Mouse (Mus musculus): ENCODE data around the gene Bmp3.
A peak's percentile ranks its signal among the peaks of the same experiment; 100 is the strongest.

The Bmp3 gene

DNA sequence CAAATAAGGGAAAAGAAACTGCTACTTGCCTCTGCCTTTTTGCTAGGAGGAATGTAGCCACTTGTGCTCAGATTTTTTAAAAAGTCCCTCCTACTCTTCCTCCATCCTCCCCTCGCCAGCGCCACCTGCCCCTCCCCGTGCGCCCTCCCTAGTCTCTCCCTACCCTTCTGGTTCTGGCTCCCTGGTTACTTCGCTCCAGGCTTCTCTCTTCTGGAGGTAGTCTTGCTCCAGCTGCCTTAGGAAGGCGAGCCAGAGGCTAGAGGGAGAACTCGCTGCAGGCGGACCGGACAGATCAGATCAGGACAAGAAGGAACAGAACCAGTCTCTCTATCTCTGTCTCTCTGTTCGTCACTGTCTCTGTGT is at the start of gene Bmp3:
Gene Bmp3 (plus strand): TSS at position 152 of the 363 bp plus-strand sequence.
- DNase-seq (ENCODE audit: low spot score in 2 of 2): peak; percentile 26 to 36

DNA sequence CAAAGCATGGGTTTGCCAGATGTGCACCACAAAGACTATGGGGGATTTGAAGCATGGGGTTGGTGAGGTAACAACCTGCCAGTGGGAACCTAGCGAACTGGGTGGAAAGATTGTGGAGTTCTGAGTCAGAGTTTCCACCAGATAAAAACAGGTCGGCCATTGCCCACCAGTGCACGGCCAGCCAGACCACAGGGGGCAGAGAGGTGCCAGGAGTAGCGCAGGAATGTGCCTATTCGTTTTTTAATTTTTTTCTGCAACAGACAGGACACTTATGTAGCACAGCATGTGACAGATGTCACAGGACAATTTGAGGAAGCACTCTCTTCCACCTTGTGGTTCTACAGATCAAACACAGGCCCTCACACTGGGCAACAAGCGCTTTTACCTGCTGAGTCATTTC is 49.5 kb upstream of the Bmp3 start:
- DNase-seq (ENCODE audit: low spot score in 2 of 2): no peak

DNA sequence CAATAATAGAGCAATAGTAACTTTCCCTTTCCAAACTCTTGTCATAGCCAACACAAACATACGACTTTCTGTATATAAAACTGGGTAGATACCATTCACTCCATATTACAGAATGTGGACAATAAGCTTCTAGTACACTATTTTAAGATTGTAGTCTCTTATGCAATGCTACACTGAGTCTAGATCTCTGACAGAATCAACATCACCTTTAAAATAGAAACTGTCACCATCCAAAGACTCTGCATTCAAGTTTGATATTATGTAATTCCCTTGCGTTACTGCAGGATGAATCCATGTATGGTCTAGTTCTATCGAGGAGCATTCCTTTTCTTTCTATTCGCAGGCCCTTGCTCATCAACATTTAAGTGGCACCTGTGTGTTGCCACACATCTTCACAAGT is 47.7 kb upstream of the Bmp3 start:
- no peak for DNase-seq (ENCODE audit: low spot score in 2 of 2)

DNA sequence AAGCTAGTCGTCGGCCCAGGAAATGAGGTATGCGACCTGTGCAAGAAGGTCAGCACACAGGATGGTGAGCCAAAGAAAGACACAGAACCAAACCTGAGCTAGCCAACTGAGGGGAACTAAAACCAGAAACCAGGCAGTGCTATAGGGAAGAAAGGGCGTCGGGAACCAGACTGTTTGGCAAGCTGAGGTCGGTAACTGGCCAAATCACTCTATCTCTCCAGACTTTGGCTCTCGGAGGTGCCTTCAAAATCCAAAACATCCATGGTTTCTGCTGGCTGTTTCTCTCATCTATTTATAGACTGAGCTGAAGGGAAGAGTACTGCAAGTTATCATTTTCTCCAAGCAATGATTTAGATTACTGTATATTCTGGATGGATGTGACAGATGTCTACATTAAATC is 47.2 kb upstream of the Bmp3 start:
- no peak for DNase-seq (ENCODE audit: low spot score in 2 of 2)

DNA sequence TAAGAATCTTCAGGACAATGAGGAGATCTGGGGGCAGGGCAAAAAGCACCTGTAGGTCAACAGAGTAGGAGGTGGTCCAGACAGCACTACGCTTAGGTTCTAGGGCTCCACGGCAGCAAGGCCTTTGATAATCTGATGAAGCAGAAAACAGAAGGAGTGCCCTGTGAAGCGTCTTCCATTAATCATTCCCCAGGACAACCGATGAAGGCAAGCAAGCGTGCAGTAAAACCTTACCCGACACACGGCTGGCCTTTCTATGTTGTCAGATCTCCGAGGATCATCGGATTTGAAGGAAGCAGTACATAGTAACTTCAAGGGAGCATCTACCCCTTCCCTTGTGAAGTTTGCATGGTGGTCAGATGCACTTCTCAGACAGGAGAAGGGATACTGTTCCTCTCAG is 46.3 kb upstream of the Bmp3 start:
- no peak for DNase-seq (ENCODE audit: low spot score in 2 of 2)

DNA sequence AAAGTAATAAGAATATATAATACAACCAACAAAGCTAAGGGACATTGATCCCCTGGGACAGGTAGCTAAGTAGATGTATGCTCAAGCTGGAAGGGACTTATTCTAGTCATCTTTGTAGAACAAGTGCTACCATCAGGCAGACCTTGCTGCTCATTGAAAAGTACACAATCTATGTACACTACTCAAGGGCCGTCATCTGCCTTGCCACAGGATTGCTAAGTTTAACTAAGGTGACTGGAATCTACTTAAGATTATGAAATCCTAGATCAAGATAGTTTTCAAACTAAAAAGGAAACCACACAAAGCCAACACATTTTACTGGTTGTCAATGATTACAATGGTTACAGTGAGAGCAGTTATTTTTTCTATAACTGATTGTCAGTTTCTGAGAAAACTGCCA is 41.8 kb upstream of the Bmp3 start:
- DNase-seq (ENCODE audit: low spot score in 2 of 2): no peak

DNA sequence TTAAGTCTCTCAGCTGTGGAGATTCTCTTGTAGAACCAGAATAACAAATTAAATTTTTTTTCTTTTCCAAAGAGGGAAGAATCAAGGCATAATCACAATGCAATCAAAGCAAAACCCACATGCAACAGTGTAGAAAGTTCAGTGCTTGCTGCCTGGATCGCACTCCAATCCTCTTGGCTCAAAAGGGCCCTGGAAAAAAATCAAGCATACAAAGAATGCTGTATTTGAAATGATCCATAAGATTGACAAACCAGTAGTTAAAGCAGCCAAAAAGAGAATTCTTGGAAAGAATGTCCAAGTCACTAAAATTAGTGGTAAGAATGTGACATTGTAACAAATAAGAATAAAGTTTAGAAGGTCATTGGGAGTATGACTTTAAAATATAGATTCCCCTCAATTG is 38.9 kb upstream of the Bmp3 start:
- DNase-seq (ENCODE audit: low spot score in 2 of 2): no peak

DNA sequence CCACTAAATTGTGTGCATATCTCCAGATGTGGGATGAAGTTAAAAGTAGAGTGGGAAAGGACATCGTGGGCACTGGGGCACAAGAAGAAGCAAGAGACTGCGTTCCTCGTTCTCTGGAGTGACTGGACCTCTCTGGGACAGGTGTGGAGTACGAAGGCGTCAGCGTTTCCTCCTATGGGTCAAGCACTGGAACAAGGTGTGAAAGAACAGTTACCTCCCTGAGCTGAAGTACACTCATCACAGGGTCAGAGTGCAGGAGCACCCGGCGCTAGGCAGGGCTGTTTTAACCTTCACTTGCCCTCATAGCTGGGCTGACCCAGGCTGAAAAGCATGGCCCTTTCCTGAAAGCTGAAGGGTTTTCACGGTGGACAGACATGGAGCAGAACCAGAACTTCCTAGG is 20.5 kb upstream of the Bmp3 start:
- no peak for DNase-seq (ENCODE audit: low spot score in 2 of 2)

DNA sequence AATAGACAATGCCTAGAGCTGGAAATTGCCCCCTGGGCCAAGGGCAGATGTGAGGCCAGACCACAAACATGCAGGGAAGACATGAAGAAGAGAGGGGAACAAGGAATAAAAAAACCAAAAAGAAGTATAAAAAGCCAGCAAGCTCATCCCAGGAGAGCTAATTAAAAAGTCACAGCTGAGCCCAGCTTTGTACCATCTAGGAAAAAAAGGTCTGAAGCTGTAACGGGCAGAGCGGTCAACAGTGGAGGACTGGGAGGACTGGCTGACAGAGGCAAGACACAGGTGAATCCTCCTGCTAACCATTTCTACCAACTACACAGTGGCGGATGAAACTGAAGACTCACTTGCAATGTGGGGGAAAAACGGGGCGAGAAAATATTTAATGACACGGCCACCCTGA is 19.9 kb upstream of the Bmp3 start:
- DNase-seq (ENCODE audit: low spot score in 2 of 2): no peak

DNA sequence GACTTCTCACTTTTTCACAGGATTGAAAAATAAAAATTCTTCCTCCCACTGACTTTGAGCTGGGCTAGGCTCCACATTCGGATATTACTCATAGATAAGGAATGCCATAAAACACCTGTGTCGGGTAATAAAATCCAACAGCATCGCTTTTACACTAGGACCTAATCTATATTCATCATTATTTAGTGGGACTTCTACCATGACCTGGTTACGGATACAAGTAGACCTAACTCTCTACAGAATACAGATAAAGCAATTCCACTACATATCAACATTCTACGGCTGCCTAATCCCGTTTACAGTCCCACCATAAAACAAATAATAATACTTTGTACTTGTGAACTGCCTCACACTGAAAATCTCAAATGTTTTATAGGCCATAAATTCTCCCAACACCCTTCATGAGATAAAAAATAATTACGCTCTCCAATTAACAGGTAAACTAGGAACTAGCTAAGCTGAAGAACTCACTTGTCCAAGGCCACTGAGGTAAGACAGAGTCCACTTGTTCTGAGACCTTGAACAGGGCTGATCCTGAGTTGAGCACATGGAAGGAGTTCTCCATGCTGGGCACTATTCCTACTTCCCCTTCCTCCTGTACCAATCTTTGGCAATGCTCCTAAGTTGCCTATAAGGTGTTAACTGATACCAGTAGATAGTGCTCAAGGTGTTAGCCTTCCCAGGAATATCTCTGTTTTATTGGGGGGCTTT is 11.5 kb upstream of the Bmp3 start:
- no peak for DNase-seq (ENCODE audit: low spot score in 2 of 2)

DNA sequence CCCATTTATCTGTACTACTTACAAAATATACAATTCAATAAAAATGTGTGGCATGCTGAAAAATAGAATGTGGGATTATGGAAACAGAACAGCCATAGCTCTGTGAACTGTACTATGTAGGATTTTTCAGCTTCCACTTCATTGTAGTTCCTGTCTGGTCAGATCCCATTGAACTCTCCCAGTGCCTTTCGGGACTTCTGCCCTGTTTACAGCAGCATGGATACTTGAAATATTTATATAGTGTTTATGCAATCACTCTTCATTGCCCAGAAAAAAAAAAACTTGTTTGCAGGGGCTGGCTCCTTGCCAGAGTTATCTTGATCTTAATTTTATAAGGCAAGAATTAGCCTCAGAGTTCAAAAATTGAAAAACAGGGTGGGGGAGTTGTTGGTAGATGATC is 9.6 kb upstream of the Bmp3 start:
- DNase-seq (ENCODE audit: low spot score in 2 of 2): no peak

DNA sequence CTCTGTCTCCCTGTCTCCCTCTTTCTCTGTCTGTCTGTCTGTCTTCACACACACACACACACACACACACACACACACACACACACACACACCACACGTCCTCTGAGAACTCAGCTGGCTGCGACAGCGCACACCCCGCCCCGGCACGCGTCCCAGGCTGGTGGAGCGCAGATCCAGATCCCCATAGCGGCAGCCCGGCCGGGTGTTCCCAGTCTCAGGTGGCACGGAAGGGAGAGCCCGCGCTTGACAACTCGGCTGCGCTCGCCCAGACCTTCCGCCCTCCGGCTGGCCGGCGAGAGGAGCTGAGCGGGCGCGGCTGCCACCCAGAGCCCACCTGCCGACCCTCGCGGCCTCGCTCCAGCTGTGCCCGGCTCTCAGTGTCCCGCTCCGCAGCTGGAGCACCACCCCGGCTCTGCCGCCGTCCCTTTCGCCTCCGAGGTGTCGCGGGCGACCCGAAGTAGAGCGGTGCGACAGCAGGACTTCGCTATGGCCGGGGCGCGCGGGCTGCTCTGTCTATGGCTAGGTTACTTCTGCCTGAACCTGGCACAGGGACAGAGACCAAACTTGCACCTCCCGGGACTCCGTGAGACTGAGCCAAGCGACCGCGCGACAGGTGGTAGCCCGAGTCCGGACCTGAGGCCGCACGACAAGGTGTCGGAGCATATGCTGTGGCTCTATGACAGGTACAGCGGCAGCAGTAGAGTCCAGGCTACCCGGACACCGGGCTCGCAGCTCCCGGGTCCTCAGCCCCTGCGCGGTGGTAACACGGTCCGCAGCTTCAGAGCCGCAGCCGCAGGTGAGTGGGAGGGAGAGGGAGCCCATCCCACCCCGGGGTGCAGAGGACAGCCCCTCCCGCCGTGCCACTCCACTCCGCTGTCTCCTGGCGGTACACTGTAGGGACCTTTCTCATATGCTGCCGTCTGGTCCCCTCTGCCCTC is 681 bp downstream of the Bmp3 start:
- DNase-seq (ENCODE audit: low spot score in 2 of 2): no peak

DNA sequence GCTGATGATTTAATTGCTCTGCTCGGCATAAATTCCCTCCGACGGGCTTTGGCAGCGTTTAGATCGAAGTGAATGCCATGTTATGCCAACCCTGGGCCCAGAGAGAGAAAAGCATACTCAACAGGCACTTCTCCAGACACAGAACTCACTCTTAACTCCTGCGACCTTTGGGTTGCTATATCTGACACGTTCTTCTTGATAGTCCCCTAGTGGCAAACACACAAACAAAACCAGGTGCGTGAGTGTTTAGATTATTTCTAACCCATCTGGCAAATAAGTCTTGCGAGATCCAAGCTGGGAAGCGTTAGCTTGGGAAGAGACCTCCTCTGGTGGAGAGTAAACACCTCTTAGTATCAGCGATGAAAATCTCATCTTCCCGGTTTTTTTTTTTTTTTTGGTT is 1.5 kb downstream of the Bmp3 start:
- no peak for DNase-seq (ENCODE audit: low spot score in 2 of 2)

DNA sequence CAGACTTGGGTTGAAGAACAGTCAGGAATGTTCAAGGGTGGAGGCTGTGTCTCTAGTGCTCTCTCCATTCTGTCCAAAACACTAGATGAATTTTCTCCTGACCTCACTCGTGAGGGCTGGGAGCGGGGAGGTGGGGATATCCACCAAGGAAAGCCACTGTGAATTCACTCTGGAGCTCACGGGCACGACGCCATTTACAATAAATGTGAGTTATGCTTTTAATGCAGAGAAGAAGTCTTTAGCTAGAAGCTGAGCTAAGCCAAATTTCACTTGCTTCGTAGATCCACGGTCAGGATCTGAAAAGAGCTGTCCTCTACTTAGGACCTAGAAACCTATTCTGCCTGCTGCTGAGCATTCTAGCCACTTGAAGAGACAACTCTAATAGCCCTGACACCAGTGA is 2.1 kb downstream of the Bmp3 start:
- no peak for DNase-seq (ENCODE audit: low spot score in 2 of 2)

DNA sequence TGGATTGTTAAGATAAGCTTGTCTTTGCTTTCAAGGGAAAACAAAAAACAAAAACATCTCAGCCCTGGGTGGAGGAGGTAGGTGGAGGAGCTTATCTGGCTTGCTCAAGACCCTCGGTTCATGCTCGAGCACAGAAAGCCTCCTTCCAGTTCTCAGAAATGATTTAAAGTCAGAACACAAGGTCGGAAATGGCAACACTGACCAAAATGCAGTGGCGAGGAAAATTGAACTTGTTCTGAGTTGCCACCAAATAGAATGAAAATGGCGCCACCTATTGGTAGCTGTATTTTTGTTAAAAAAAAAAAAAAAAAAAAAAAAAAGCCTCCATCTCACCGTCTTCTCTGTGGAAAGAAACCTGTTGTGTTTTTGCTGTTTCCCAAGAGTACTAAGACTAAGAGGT is 9.7 kb downstream of the Bmp3 start:
- no peak for DNase-seq (ENCODE audit: low spot score in 2 of 2)

DNA sequence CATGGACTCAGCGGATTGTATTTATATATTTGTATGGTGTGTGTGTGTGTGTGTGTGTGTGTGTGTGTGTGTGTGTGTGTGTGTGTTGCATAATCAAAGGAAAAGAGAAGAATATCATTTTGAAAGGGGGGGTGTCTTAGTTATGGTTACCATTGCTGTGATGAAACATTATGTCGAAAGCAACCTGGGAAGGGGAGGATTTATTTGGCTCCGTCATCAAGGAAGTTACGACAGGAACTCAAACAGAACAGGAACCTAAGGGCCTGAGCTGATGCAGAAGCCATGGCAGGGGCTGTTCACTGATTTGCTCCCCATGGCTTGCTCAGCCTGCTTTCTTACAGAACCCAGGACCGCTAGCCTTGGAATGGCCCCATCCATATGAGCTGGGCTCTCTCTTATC is 10.9 kb downstream of the Bmp3 start:
- DNase-seq (ENCODE audit: low spot score in 2 of 2): no peak

DNA sequence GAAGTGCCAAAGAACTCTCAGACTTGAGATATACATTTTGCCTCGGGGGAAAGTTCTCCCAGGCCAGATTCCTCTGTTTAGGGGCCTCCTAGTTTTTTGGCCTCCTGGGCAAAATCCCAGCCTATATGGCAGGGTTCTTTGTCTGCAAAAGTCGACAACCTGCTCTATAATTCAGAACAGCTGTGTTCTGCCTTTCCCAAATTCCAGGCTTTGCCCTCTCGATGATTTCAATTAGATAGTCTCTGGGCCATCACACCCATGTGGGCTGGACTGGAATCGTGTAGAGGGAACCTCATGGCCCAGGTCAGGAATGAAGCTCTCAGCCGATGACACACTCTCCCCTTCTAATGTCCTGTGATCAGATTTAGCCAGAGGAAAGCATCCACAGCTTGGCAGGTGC is 21.8 kb downstream of the Bmp3 start:
- no peak for DNase-seq (ENCODE audit: low spot score in 2 of 2)

DNA sequence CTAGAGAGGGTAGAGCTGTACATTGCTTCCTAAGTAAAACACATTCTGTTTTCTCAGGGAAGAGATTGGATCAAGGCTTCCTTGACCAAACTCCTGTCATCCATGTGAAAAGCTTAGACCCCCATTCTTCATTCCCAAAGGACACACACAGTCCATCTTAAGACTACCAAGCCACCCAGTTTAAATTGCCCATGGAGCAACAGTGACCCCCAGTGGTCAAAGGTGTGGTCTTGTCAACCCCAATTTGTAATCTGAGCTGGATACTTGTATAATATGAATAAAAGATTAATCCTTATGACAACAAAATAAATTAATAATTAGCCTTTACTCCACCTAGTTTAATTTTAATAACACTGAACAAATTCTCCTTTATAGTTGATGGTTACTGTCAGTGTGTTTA is 24.7 kb downstream of the Bmp3 start:
- peak in 1 of 2 experiments; percentile 32 for DNase-seq (ENCODE audit: low spot score in 2 of 2)

DNA sequence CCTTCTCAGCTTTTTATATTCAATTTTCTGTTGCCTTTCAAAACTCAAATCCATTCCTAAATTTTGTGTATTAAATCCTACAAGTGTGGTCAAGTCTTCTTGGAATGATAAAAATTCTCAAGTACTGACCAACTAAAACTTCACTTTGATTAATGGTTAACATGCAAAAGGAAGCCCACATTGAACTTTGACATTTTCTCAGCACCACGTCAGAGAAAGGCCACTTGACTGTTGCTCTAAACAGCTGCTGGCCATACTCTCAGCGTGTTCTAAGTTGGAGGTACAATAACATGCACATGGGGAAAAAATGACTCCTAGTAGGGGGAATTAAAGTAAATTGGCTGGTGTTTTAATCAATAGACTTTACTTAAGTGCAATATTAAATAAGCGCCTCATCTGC is 27.9 kb downstream of the Bmp3 start:
- no peak for DNase-seq (ENCODE audit: low spot score in 2 of 2)

DNA sequence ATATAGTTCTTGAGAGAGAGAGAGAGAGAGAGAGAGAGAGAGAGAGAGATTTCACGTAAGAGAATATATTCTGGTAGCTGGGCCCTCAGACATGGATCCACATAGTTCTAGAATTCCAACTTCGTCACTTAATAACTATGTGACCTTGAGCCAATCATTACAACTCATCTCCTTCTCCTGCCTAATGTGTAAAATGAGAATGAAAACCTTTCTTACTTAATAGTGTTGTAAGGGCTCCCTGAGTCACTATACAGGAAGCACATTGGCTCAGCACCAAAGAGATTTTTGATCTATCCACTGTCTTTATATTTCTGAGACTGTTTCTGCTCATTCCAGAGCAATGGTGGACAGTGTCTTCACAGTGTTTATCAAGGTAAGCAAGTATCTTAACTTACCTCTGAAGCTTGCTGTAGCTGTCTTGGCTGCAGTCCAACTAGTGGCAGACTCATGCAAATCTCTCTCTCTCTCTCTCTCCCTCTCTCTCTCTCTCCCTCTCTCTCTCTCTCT is 36.4 kb downstream of the Bmp3 start:
- DNase-seq (ENCODE audit: low spot score in 2 of 2): no peak

DNA sequence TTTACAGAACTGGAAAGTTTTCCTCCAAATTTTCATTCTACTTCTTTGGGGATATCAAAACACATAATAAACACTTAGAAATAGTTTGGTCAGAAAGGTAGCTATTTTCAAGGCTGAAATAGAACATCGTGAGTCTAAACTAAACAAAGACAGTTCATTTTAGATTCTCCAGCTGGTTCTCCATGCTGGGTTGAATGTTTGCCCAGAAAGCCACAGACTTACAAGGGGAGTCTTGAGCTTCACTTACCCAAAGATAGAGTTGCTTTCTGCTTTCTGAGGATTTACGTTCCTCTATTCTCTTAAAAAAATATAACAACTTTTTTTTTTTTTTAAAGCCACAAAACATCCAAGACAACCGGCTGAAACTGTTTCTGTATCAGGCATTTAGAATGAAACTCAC is 40.1 kb downstream of the Bmp3 start:
- DNase-seq (ENCODE audit: low spot score in 2 of 2): no peak

DNA sequence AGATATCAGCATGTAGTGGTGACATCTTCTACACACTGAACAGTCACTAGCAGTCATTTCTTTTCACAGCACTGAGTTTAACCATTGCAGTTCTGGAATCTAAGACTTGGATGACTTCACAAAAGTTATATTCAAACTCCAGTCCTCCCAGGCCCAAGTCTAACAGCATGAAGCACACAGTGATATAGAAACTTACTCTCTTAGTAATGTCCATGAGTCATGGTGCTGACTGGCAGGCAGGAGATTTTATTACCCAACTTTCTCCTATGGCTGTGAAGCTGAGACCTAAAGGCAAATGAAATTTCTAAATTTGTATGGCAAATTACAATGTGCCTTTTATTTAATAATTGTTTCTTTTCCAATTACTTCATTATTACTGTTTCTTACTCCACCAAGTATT is 43.7 kb downstream of the Bmp3 start:
- no peak for DNase-seq (ENCODE audit: low spot score in 2 of 2)

DNA sequence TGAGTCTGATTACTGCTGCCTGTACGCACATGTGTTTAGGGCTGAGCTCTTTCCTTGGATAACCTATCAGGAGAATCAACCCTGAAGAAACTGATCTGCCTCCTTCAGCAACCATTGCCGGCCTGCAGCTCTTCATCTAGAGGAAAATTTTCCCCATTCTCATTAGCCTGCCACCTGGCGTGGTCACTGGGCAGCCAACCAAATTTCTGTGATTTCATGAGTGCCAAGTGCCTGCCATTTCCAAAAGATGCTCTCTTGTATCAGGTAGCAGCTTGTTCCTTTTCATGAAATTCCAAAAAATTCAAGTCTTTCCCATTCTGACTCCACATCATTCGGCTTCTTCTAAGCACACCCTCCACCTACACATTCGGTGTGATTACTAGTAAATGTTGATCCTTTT is 46.7 kb downstream of the Bmp3 start:
- DNase-seq (ENCODE audit: low spot score in 2 of 2): no peak

Measured in right cerebral cortex, postnatal 36 days (tissue).